Mouse (Mus musculus) 416B (cell line): ENCODE measurements around the gene Aox2.

Source experiments
- DNase-seq: peaks from one replicate; pipeline ENCODE4 v3.0.0; 2011; ENCODE audit warnings: low read depth

Aox2 gene

DNA sequence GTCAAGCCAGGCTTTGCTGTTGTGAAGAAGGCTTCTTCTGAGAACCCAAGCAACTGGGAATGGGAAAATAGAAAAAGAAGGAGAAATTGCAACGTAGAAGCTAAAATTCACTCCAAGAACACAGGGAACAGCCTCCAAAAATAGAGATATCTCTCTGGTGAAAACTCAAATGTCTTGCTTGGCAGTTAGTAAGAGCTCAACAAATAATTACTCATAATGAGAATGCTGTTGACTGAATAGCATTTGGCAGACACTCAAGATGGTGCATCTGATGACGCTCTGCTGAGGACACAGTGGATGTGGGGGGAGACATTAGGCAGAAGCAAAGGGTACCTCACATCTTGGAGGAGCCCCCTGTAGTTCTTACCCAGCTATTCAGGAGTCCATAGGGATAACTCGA lies 10.0 kb downstream of the Aox2 start:
- no peak for DNase-seq

DNA sequence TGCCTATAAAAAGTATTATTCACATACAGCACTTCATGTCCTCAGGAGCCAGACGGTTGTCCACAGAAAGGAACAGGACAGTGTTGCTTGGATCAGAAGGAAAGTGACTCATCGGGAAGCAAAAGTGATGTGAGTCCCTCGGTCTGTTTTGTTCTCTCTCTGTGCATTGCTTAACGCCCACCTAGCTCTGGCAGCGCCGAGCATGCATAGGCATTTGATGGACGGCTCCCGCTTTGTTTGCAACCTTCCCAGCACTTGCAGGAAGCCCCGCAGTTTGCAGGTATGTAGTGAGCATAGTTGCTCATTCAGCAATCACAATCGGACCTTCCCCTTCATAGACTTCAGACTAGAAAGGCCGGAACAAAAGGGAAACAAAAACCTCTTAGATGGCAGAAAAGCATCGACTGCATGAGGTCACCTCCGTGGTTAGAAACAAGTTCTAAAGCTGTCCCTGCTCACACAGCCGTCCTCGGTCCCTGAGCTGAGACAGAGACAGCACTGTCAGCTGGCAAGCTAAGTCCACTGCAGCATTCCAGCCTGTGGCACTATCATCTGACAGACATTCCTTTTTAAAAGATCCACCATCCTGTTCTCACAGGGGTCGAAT lies 11.8 kb downstream of the Aox2 start:
- DNase-seq, result no peak

GRCm38 (mm10) chr1:58291394-58292300 lies 13.5 kb downstream of the Aox2 start:
- no peak for DNase-seq

DNA sequence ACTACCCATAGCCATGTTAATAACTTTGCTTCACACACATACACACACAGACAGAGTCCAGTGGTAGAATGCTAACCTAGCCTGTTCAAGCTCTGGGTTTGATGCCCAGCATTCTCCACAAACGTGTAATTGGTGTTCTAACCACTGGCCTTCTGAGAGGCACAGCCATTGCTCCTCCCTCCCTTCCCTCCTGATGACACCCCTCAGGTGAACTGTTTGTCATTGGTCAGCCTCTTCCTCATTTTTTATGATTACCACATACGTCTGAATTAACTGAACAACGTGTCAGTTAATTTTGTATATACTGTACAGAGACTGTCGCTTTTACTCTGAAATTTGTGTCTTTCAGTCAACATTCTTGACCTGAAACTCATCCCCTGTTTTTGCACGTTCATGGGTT lies 16.6 kb downstream of the Aox2 start:
- no peak for DNase-seq

DNA sequence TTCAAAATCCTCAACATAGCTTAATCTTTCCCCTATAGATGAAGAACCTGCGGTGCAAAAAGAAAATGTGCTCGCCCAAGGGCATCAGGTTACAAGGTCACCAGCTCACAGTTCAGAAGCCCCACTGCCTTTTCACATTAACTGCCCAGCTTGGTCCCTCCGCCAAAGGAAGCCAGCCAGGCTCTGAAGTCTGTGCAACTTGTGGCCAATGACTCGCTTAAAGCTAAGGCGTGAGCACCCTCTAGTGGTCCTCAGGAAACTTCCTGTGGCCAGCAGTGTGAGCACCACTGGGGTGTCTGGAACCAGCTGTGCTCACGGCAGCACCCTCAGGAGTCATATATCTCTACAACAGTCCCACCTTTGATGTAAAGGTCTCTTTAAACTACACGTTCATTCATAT lies 18.2 kb downstream of the Aox2 start:
- DNase-seq, result peak; percentile 94

GRCm38 (mm10) chr1:58296821-58297220 lies 18.7 kb downstream of the Aox2 start:
- DNase-seq, result no peak

GRCm38 (mm10) chr1:58298347-58298746 lies 20.2 kb downstream of the Aox2 start:
- no peak for DNase-seq

DNA sequence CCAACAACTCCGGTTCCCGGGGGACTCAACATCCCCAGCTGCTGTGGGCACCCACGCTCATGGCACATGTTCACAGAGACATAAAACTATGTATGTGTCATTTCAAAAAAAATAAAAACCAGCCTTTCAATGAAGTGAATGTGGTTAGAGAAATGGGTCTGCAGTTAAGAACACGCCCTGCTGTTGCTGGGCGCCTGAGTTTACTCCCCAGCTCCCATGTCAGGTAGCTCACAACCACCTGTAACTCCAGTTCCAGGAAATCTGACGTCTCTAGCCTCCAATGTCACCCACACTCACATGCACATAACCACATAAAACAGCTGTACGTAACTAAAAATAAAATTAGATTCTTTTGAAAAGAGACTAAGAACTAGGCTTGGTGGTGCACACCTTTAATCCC lies 22.9 kb downstream of the Aox2 start:
- DNase-seq, result no peak

GRCm38 (mm10) chr1:58302015-58302414 lies 23.9 kb downstream of the Aox2 start:
- no peak for DNase-seq

GRCm38 (mm10) chr1:58303009-58303408 lies 24.9 kb downstream of the Aox2 start:
- DNase-seq, result no peak

GRCm38 (mm10) chr1:58303726-58304125 lies 25.6 kb downstream of the Aox2 start:
- DNase-seq, result peak; percentile 95

GRCm38 (mm10) chr1:58304296-58304695 lies 26.2 kb downstream of the Aox2 start:
- peak; percentile 85 for DNase-seq

GRCm38 (mm10) chr1:58307181-58307580 lies 29.1 kb downstream of the Aox2 start:
- DNase-seq, result no peak

GRCm38 (mm10) chr1:58308594-58308993 lies 30.5 kb downstream of the Aox2 start:
- DNase-seq, result no peak

DNA sequence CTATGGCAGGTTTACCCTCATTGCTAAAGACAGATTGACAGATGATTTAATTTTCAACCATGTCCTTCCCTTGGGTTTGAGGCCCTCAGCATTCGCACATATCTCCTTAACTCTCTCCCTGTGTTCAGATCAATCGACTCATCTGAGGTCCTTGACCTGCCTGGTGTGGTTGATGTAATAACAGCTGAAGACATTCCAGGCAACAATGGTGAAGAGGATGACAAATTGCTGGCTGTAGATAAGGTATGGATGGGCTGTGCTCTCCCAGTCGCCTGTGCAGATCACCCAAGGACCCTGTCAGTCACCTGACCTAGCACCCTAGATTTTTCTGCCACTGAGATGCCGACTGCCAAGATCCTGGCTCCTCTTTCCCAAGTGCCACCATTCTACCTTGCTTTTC lies 31.7 kb downstream of the Aox2 start:
- DNase-seq, result no peak

DNA sequence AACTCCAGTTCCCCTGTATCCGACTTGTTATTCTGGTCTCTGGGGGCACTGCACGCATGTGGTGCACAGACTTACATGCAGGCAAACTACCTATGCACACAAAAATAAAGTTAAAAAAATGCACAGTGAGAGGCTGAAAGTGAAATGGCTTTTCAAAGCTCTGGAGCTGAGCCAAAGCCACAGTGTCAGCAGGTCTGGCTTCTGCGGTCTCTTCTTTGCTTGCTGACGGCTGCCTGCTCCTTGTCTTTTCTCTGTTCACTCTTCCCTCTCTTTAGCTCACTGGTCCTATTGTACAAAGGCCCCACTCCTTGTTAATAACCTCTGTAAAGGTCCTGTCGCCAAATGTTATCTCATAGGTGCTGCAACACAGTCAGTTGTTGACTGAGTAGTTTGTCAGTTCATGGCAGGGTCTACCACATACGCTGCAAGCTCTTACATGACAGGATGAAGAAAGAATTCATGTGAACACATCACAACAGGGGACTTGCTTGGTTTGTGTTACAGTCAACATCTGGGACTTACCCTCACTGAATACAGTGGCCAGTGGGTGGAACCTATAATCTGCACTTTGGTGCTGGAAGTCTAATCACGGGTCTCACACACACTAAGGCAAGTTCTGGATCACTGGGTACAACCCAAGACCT lies 33.2 kb downstream of the Aox2 start:
- peak; percentile 76 for DNase-seq

- DNase-seq, result no peak
These were observed 35.0 kb downstream of the Aox2 start for GRCm38 (mm10) chr1:58313173-58313572.

GRCm38 (mm10) chr1:58315532-58315931 lies 37.4 kb downstream of the Aox2 start:
- DNase-seq, result no peak

- DNase-seq, result no peak
These were observed 55.1 kb downstream of the Aox2 start for GRCm38 (mm10) chr1:58333222-58333621.

- DNase-seq, result no peak
These were observed 61.8 kb downstream of the Aox2 start for GRCm38 (mm10) chr1:58339901-58340300.

- no peak for DNase-seq
These were observed 63.5 kb downstream of the Aox2 start for GRCm38 (mm10) chr1:58341576-58341975.

- peak; percentile 68 for DNase-seq
These were observed 65.7 kb downstream of the Aox2 start for GRCm38 (mm10) chr1:58343861-58344260.

DNA sequence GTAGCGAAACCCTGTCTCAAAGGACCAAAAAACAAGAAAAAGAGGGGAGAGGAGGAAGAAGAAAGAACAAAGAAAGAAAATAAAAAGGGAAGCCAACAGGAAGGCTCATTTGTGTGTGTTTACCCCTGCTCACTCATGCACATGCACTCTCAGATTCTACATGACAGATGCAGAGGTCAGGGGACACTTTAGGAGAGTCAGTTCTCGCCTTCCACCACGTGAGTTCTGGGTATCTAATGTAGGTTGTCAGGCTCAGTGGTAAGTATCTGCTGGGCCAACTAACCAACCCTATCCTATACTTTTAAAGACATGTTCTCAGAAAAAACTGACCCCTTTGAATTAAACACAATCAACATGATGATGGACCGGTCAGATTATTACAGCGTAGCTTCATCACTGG lies 66.4 kb downstream of the Aox2 start:
- no peak for DNase-seq
